Mouse (Mus musculus) bone marrow macrophage, adult 2 months (primary cell): ENCODE data around the gene Sema5a.

Experiments used
- CTCF ChIP-seq: IDR thresholded peaks from 2 replicates; pipeline ENCODE4 v1.5.1; 2012; ENCODE audit warnings: low read depth, mild to moderate bottlenecking, low read length, moderate library complexity
- POLR2A ChIP-seq: IDR thresholded peaks from 2 replicates; pipeline ENCODE4 v1.6.1; 2012; ENCODE audit warnings: mild to moderate bottlenecking, low read depth, low read length, borderline replicate concordance

GRCm38 (mm10) chr15:32298525-32298924 is 53.9 kb downstream of the Sema5a start:
- TF ChIP-seq CTCF = no peak
- TF ChIP-seq POLR2A = no peak
